Comparison of ENCODE assay signal across 7 mouse cellular contexts in the genomic region with DNA sequence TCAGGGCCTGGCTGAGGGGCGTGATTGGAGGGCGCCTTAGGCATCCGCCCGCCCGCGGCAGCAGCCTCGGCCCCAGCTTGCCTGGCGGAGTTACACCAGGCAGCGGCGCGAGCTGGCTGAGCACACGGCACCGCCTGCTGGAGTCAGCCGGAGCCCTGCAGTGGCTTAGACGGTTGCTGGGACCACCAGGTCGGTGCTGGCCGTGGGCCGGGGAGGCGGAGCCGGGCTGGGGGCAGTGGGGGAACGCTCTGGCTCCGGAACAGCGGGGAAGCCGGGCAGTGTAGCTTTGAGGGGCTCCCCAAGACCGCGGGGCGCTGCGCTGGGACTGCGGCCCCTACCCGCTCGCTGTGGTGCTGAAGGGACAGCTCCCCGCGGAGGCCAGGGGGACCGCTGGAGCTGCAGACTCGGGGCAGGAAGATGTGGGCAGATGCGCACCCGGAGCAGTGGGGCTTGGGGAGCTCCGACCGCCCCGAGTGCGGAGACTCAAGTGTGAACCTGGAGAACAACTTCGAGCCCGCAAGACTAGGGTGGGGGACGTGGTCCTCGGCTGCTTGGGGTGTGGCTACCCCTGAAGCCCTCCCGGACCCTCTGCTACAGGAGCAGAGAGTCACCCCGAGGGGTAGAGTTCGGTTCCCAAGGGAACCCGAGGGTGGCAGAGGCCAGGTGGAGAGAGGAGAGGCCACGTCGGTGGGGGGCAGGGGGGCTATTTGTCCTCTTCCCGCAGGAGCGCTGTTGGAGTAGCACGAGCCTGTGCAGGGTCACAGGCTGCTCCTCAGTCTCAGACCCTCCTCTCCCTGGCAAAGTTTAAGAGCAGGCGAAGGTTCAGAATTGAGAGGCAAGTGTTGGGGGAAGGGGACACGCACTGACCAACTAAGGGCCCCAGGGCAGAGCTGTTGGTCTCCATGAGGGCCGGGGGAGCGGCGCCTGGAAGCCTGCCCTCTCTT. TPM values are rescaled to one million over a fixed set of nuclear protein-coding genes. Genes with fewer than 3 reads are reported as not detected.
DNase-seq lines count a peak whose midpoint lies in the region; ATAC-seq and TF ChIP-seq lines count a peak whose summit lies in the region.

No protein-coding gene starts in this region.

- H3K4me1 ChIP-seq in intestine, embryonic 15.5 days (replicated peaks), result peaks cover 23% of the 10 kb centered on the region
- H3K4me1 ChIP-seq in liver, adult 2 months (ENCODE audit: control insufficient read depth, insufficient read depth, low read length), result no peaks in the 10 kb centered on the region

- H3K4me2 ChIP-seq in intestine, embryonic 15.5 days (replicated peaks), result peak overlapping the region; percentile 81

- H3K9ac ChIP-seq in intestine, embryonic 15.5 days, result no peak overlapping the region; the same call in 1 of the 2 replicates
- H3K9ac ChIP-seq in liver, adult 2 months (ENCODE audit: low read depth, low read length), result no peak overlapping the region

- TF ChIP-seq CTCF in liver, adult 2 months (IDR thresholded peaks at IDR 0.05; ENCODE audit: low read depth, low read length), result 0 out of 2 replicates have a peak, but pooled peaks have one; percentile 17

- H3K27me3 ChIP-seq in intestine, embryonic 15.5 days (replicated peaks), result peaks cover 5% of the 10 kb centered on the region
- H3K27me3 ChIP-seq in liver, adult 2 months (ENCODE audit: control insufficient read depth, insufficient read depth, low read length), result peaks cover 7% of the 10 kb centered on the region; the same call in 1 of the 2 replicates

- H3K36me3 ChIP-seq in intestine, embryonic 15.5 days, result no peaks in the 10 kb centered on the region
- H3K36me3 ChIP-seq in liver, adult 2 months (ENCODE audit: control insufficient read depth, insufficient read depth, low read length), result no peaks in the 10 kb centered on the region

- under 1% methylated on average over 57 of the region's 59 CpGs for WGBS in intestine, embryonic 15.5 days
- WGBS in liver, adult 2 months, result 3% methylated on average over 59 of the region's 59 CpGs

- no peak overlapping the region for H3K27ac ChIP-seq in intestine, embryonic 15.5 days
- no peak overlapping the region for H3K27ac ChIP-seq in liver, adult 2 months (replicated peaks; ENCODE audit: insufficient read depth, low read depth, low read length)

- H3K4me3 ChIP-seq in intestine, embryonic 15.5 days (replicated peaks), result peak overlapping the region; percentile 38
- H3K4me3 ChIP-seq in liver, adult 2 months (ENCODE audit: insufficient read depth, low read depth, low read length), result no peak overlapping the region

- TF ChIP-seq POLR2A in liver, adult 2 months (IDR thresholded peaks at IDR 0.05; ENCODE audit: extremely low read depth, insufficient read depth, low read length), result no peak

- H3K79me2 ChIP-seq in liver, adult 2 months (ENCODE audit: control insufficient read depth, insufficient read depth, low read length), result no peaks in the 10 kb centered on the region

- ATAC-seq in common myeloid progenitor, adult 5-6 weeks (replicated peaks; ENCODE audit: low read depth, poor library complexity, severe bottlenecking), result peak; percentile 92
- ATAC-seq in intestine, embryonic 15.5 days, result peak; percentile 92
- 0 out of 2 replicates have a peak, but pooled peaks have one; percentile 18 for ATAC-seq in monocyte, adult 5-6 weeks (replicated peaks; ENCODE audit: insufficient number of reproducible peaks, low FRiP score, low TSS enrichment, poor library complexity, severe bottlenecking)

- H3K9me3 ChIP-seq in intestine, embryonic 15.5 days, result no peaks in the 10 kb centered on the region

- peak; percentile 93 for DNase-seq in adrenal gland, postnatal 10 days
- DNase-seq in gastrocnemius, postnatal 4 days (ENCODE audit: low spot score in 2 of 2), result peak; percentile 77 to 89
- no peak for DNase-seq in liver, adult 2 months (ENCODE audit: extremely low read depth, low read depth, low spot score)
- DNase-seq in spleen, postnatal 14 days (ENCODE audit: low spot score in 2 of 2), result peak; percentile 64 to 74

RNA-seq across cellular contexts. Expression of gene Cplx2, which starts 0.5 kb away (rescaled TPM):
- total RNA-seq in adrenal gland, postnatal 10 days (2021), result 10 to 100 TPM; 23.2 to 36.0 TPM
- total RNA-seq in common myeloid progenitor, adult 5-6 weeks (2017), result 1.4 and 2.1 TPM in 2 replicates
- 10 to 100 TPM; 12.8 to 13.4 TPM for total RNA-seq in gastrocnemius, postnatal 4 days (2021)
- 3.2 and 3.4 TPM in 2 replicates for polyA plus RNA-seq in intestine, embryonic 15.5 days (2015; fragmentation: Nextera tagmentation; extraction: Ambion mirVana)
- total RNA-seq in liver, adult 2 months (2014; rRNA removed), result 0.37 and 0.54 TPM in 2 replicates
- polyA plus RNA-seq in liver, adult 2 months (2012; rRNA removed), result 0.57 and 0.81 TPM in 2 replicates
- 0.19 to 0.85 TPM in 2 of 3 replicates, not detected in the other for total RNA-seq in monocyte, adult 5-6 weeks (2017)

Comparison
In these comparisons a context has a peak if more than half of its experiments do, and no peak if none do; other contexts are left out.
1. ATAC-seq: peak in every context shown above with its lines; median percentile 92 in common myeloid progenitor, adult 5-6 weeks; 92 in intestine, embryonic 15.5 days; 18 in monocyte, adult 5-6 weeks.